Mouse (Mus musculus) embryonic facial prominence, embryonic 13.5 days (tissue): ENCODE results near the gene Kank2. TPM values are rescaled to one million over a fixed set of nuclear protein-coding genes. Genes with fewer than 3 reads are reported as not detected.
"Not testable (repeated sequence)": the region's sequence is repeated elsewhere in the genome, so short reads cannot be mapped to it uniquely, and the experiment has no call there.

Source experiments
- ATAC-seq: fragments of 200-750 bp; cut with Nextera tagmentation; 2 replicates; pipeline ENCODE4 v1.8.0; 2017; ENCODE audit warnings: low read depth; ENCODE audit not compliant: insufficient number of reproducible peaks, insufficient read depth, low FRiP score, low TSS enrichment
- H3K27ac ChIP-seq: fragments of 300-500 bp; sonication (generic); 2 replicates; pipeline ENCODE4 v1.5.1; 2015; ENCODE audit warnings: moderate library complexity, mild to moderate bottlenecking, inconsistent platforms
- H3K27me3 ChIP-seq: fragments of 300-500 bp; sonication (generic); 2 replicates; pipeline ENCODE4 v1.6.1; 2015; ENCODE audit warnings: mild to moderate bottlenecking, inconsistent platforms
- H3K36me3 ChIP-seq: fragments of 300-500 bp; sonication (generic); 2 replicates; pipeline ENCODE4 v1.6.1; 2015; ENCODE audit warnings: mild to moderate bottlenecking, inconsistent platforms
- H3K4me1 ChIP-seq: fragments of 300-500 bp; sonication (generic); 2 replicates; pipeline ENCODE4 v1.6.1; 2015; ENCODE audit warnings: inconsistent platforms
- H3K4me2 ChIP-seq: fragments of 300-500 bp; sonication (generic); 2 replicates; pipeline ENCODE4 v1.6.1; 2015; ENCODE audit warnings: moderate library complexity, mild to moderate bottlenecking, inconsistent platforms
- H3K4me3 ChIP-seq: fragments of 300-500 bp; sonication (generic); 2 replicates; pipeline ENCODE4 v1.5.1; 2015; ENCODE audit warnings: mild to moderate bottlenecking, inconsistent platforms
- H3K9ac ChIP-seq: fragments of 300-500 bp; sonication (generic); 2 replicates; pipeline ENCODE4 v1.6.1; 2015; ENCODE audit warnings: mild to moderate bottlenecking, inconsistent platforms
- H3K9me3 ChIP-seq: fragments of 300-500 bp; sonication (generic); 2 replicates; pipeline ENCODE4 v1.6.1; 2016; ENCODE audit warnings: inconsistent platforms
- WGBS: fragments of 180-500 bp; shearing (Covaris S2); methylation state at CpG from one replicate; pipeline ENCODE4 v1.1.7; 2015; ENCODE audit warnings: mixed read lengths; 5-methylcytosine and 5-hydroxymethylcytosine counted together
- polyA plus RNA-seq: library from polyadenylated mRNA; unstranded; fragments of >200 nt; fragmentation: Nextera tagmentation; extraction: Ambion mirVana; gene quantifications from 2 replicates; pipeline ENCODE4 v1.2.1, GENCODE M21; 2015

Kank2 gene
- polyA plus RNA-seq, 1 experiment from 2014 or later, result 22.6 TPM

DNA sequence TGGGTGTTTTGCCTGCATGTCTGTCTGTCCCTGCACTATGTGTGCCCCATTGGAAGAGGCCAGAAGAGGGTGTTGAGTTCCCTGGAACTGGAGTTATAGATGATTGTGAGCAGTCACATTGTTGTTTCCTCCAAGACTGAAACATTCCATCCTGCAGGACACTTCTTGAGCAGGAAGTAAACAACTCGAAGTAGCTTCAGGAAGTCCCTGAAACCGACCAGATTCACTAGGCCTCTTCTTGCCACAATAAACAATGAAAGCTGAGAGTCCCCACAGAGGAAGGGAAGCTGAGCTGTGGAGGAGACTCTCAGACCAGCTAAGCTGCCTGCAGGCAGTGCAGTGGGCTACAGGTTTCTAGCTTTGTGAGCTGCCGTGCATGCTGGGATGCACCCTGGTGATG, 20.8 kb downstream of the Kank2 start:
- H3K9ac ChIP-seq, result no peak overlapping the region
- H3K9me3 ChIP-seq, result no peaks in the 10 kb centered on the region
- H3K4me2 ChIP-seq, result no peak overlapping the region
- peaks cover 90% of the 10 kb centered on the region for H3K36me3 ChIP-seq
- no peak overlapping the region for H3K4me3 ChIP-seq
- no peaks in the 10 kb centered on the region for H3K27me3 ChIP-seq
- no peak overlapping the region for H3K27ac ChIP-seq
- ATAC-seq, result no peak
- 88% methylated on average over 3 of the region's 3 CpGs for WGBS
- H3K4me1 ChIP-seq, result no peaks in the 10 kb centered on the region

DNA sequence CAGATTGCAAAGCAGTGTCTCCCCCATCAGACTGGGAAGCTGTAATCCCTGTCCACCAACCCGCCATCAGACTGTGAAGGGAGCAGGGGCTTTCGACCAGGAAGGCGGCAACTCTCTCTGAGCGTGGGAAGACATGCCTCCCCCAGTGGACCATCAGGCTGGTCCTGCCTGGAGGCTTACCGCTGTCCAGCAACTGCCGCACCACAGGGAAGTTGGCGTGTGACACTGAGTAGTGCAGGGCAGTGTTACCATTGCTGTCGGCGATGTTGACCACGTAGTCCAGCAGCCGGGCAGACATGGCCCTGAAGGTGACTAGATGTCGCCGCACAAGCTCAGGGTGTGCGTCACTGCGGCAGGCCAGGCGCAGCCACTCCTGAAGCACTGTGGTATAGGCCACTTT, 24.2 kb downstream of the Kank2 start:
- Histone ChIP-seq H3K27ac (no peak overlapping the region), H3K4me3 (no peak overlapping the region), H3K27me3 (no peaks in the 10 kb centered on the region), H3K36me3 (peaks cover 85% of the 10 kb centered on the region), H3K9me3 (no peaks in the 10 kb centered on the region), H3K4me1 (peaks cover 6% of the 10 kb centered on the region), H3K9ac (no peak overlapping the region), H3K4me2 (no peak overlapping the region)
- ATAC-seq, result no peak
- WGBS, result 89% methylated on average over 16 of the region's 16 CpGs

DNA sequence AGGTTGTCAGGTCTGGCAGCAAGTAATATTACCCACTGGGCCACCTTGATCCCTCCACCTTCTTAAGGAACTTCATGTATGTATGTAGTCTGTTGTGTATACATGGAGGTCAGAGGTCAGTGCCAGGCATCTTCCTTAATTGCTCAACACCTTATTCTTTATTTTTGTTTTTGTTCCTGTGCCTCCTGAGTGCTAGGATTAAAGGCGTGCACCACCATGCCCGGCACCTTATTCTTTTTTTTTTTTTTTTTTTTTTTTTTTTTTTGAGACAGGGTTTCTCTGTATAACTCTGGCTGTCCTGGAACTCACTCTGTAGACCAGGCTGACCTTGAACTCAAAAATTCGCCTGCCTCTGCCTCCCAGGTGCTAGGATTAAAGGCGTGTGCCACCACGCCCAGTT, 25.1 kb downstream of the Kank2 start:
- H3K9me3 ChIP-seq, H3K4me3 ChIP-seq, H3K9ac ChIP-seq, H3K4me2 ChIP-seq, H3K27ac ChIP-seq, H3K27me3 ChIP-seq, ATAC-seq: not testable (repeated sequence)
- Histone ChIP-seq H3K4me1 (peaks cover 16% of the 10 kb centered on the region), H3K36me3 (peaks cover 85% of the 10 kb centered on the region)
- WGBS, result 78% methylated on average over 5 of the region's 5 CpGs

DNA sequence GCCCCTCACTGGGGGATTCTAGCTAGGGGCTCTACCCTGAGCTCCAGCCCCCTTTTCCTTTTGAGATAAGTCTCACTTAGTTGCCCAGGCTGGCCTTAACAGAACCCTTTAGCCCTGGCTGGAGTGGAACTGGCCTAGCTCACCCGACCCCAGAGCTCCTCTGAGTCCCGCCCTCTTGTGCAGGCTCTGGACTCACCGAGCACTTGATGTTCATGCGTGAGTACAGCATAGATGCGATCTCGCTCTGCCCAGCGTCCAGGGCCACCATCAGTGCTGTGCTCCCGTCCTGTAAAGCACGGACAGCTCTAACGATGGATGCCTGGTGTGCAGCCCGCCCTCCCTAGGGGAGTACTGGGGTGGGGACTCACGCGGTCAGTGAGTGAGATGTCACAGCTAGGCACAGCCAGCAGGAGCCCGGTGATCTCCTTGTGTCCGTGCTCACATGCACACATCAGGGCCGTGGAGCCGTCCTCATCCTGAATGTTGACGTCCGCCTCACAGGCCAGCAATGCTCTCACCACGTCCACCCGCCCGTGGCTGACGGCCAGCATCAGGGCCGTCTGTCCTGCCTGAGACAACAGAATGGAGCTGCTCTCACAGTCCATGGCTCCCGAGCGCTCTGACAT, 28.9 kb downstream of the Kank2 start:
- 85% methylated on average over 26 of the region's 26 CpGs for WGBS
- H3K27me3 ChIP-seq, result no peaks in the 10 kb centered on the region
- no peak overlapping the region for H3K4me3 ChIP-seq
- no peaks in the 10 kb centered on the region for H3K9me3 ChIP-seq
- H3K9ac ChIP-seq, result peak overlapping the region; percentile 33; the same call in 1 of the 2 replicates
- peak; percentile 21; the same call in 1 of the 2 replicates for ATAC-seq
- peaks cover 66% of the 10 kb centered on the region for H3K36me3 ChIP-seq
- H3K4me2 ChIP-seq, result no peak overlapping the region
- H3K27ac ChIP-seq, result peak overlapping the region; percentile 93
- H3K4me1 ChIP-seq, result peaks cover 32% of the 10 kb centered on the region

DNA sequence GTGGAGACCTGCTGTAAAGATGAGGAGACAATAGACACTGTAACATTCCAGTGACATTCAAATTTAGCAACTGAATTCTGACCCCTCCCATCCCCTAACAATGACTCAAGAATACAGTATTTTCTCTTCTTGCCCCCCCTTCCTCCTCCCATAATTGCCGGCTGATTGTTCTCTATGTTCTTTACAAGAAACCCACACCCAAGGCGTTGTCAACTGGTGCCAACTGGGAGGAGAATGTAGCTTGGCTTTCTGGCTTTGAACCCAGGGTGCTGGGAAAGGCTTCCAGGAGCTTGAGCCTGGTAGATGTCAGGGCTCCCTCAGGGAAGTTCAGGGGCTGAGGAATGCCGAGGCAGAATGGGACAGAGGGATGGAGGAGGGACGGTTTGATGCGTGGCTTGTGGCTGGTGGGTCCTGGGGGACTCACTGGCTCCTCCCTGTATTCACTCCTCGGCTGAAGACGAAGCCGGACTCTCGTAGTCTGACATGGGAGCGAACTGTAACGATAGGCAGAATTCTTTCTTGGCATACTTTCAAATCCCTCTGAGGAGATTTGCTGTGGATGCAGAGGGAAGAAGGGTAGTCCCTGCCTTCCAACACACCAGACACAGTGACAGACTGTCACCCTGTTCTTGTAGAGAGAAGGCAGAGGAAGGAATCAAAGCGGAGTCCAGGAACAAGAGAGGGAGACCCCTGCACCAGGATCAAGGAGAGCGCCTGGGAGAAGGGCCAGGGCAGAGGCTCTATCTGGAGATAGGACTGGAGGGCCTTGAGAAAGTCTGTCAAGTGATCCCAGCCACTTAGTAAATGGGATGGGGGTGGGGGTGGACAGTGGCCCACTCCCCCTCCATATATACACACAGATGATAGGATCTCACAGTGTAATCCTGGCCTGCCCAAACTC, 29.8 kb downstream of the Kank2 start:
- H3K4me2 ChIP-seq, result peak overlapping the region; percentile 18
- 26% methylated on average over 13 of the region's 13 CpGs for WGBS

DNA sequence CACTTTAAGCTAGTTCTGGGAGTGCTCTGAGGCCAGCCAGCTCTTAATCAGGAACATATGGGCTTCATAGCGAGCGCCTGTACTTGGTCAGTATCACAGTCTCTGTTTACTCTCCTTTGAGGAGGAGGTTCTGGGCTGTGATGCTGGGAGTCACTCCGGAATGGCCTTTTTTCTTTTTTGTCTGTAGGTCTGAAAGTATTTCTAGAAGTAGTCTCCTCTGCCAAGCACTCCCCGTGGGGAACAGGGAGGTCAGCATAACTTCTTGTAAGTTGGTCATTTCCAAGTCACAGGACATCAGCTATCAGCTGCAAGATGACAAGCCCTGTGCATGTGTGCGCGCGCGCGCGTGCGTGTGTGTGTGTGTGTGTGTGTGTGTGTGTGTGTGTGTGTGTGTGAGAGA, 30.6 kb downstream of the Kank2 start:
- Histone ChIP-seq H3K4me2 (peak overlapping the region; percentile 18), H3K9me3 (no peaks in the 10 kb centered on the region), H3K4me3 (no peak overlapping the region), H3K4me1 (peaks cover 32% of the 10 kb centered on the region), H3K9ac (peak overlapping the region; percentile 22; the same call in 1 of the 2 replicates), H3K27me3 (no peaks in the 10 kb centered on the region), H3K36me3 (peaks cover 50% of the 10 kb centered on the region), H3K27ac (peak overlapping the region; percentile 93)
- ATAC-seq, result no peak
- 45% methylated on average over 11 of the region's 11 CpGs for WGBS

More for the DNA sequence above, 29.8 kb downstream of the Kank2 start:
- Histone ChIP-seq H3K9me3 (no peaks in the 10 kb centered on the region), H3K4me3 (no peak overlapping the region), H3K9ac (peak overlapping the region; percentile 44), H3K4me1 (peaks cover 32% of the 10 kb centered on the region), H3K36me3 (peaks cover 57% of the 10 kb centered on the region), H3K27me3 (no peaks in the 10 kb centered on the region), H3K27ac (peak overlapping the region; percentile 93)
- no peak for ATAC-seq

DNA sequence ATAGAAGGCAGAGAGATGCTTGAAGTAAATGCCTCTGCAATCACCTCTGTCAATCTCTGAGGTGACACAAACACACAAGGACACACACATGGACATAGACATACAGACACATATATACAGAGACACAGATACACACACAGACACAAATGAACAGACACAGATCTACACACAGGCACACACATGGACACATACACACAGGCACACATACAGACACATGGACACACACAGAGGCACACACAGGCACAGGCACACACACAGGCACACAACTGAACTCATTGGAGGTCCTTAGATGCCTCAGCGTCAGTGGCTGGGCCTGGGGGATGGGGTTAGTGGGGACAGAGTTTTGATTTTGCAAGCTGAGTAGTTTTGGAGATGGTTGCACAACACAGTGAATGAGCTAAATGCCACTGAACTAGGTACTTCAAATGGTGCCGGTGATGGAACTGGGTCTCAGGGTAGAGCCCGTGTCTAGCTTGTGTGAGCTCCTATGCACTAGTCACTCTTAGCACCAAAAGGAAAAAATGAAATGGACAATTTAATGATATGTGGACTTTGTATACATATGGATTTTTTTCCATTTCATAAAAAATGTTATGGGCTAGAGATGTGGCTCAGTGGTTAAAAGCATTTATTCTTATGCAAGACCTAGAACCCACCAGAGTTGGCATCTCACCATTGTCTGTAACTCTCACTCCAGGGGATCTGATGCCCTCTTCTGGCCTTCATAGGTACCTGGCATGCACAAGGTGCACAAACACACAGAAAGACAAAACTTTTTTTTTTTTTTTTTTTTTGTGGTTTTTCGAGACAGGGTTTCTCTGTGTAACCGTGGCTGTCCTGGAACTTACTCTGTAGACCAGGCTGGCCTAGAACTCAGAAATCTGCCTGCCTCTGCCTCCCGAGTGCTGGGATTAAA, 34.2 kb downstream of the Kank2 start:
- ATAC-seq, result no peak
- Histone ChIP-seq H3K36me3 (peaks cover 20% of the 10 kb centered on the region), H3K4me3 (no peak overlapping the region), H3K4me2 (no peak overlapping the region), H3K4me1 (peaks cover 32% of the 10 kb centered on the region), H3K27me3 (no peaks in the 10 kb centered on the region), H3K9me3 (no peaks in the 10 kb centered on the region), H3K27ac (no peak overlapping the region), H3K9ac (no peak overlapping the region)
- WGBS, result 92% methylated on average over 6 of the region's 6 CpGs

DNA sequence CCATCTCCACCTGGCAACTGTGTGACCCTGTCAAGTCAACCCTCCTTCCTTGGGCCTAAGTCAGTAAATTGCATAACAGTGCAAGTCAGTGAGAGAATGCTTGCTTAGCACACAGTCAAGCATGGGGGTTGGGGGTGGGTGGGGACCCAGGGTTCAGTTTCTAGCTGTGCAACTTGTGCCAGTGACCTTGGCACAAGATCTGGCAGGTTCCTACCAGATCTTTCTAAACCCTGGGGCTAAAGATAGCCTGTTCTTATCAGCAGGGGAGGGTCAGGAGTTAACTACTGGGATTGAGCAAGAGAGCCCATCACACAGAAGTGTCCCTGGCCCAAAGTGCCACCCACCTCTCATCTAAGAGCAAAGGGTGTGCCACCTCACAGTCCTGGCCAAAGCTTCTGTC, 36.4 kb downstream of the Kank2 start:
- Histone ChIP-seq H3K27ac (no peak overlapping the region), H3K9me3 (no peaks in the 10 kb centered on the region), H3K4me2 (no peak overlapping the region), H3K4me3 (no peak overlapping the region), H3K4me1 (peaks cover 21% of the 10 kb centered on the region), H3K9ac (no peak overlapping the region), H3K36me3 (peaks cover 14% of the 10 kb centered on the region), H3K27me3 (no peaks in the 10 kb centered on the region)
- ATAC-seq, result no peak

DNA sequence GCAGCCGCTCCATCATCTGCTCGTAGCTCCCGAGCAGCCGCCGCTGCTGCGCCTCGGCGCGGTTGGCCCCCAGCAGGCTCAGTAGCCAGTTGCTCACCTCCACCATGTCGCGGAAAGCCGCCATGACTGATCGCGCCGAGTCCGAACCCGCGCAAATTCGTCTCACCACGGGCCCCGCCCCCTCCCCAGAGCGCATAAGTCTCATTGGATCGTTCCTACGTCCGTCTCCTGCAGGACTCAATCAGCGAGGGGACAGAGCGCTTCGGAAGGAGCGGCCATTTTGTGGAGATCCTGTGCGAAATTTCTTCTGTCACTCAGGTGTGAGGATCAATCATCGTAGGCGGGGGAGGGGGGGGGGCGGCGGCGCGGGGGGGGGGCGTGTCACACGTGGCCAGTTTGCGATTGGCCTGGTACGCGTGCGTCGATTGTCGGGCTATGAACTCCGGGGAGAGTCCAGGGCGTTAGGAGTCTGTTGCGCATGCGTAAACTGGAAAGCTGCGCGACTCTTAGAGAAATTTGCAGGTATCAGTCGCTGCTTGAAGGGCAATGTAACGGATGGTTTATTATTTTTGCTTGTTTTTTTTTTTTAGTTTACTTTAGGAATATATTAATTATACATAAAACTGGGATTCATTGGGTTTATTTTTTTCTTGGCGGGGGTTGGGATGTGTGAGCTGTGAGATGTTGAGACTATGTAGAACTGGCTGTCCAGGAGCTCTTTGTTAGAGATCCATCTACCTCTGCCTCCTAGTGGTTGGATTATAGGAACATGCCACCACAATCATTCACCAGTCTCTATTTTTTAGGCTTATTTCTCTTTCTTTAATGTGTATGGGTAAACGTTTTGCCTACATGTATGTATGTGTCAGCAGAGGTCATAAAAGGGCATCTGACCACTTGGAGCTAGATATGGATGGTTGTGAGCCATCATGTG, 38.1 kb downstream of the Kank2 start, which contains the start of gene Spc24:
Gene Spc24, minus strand, starts transcription at position 149 of the 934 bp plus-strand sequence.
- H3K9me3 ChIP-seq, result no peaks in the 10 kb centered on the region
- peaks cover 17% of the 10 kb centered on the region for H3K4me1 ChIP-seq
- H3K36me3 ChIP-seq, result peaks cover 20% of the 10 kb centered on the region
- H3K27me3 ChIP-seq, result no peaks in the 10 kb centered on the region
- peak within 1 kb of the TSS; percentile 85 for H3K4me3 ChIP-seq
- peak within 1 kb of the TSS; percentile 80 for H3K4me2 ChIP-seq
- peak within 1 kb of the TSS; percentile 81 for H3K9ac ChIP-seq
- peak; percentile 93 for ATAC-seq
- WGBS, result 1% methylated on average over 54 of the region's 54 CpGs
- peak within 1 kb of the TSS; percentile 60 for H3K27ac ChIP-seq

DNA sequence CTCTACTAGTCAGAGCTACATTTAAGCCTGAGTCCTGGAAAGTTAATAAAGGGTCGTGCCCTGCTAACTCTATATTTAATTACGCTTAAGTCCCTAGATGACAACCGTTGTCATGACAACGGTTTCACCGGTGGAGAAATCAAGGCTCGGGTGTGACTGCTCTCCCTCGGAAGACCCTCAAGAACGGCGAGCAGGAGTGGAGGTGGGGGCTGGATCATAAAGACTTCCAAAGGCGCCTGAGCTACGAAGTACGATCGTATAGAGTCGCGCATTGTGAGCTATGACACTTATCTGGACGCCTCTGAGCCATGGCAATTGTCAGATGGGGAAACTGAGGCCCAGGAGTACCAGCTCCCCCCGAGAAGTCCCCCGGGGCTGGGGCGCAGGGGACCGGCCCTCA, 38.8 kb downstream of the Kank2 start:
- Histone ChIP-seq H3K4me3 (peak overlapping the region; percentile 85), H3K27me3 (no peaks in the 10 kb centered on the region), H3K36me3 (peaks cover 21% of the 10 kb centered on the region), H3K4me1 (peaks cover 17% of the 10 kb centered on the region), H3K9me3 (no peaks in the 10 kb centered on the region), H3K27ac (peak overlapping the region; percentile 60), H3K4me2 (peak overlapping the region; percentile 80), H3K9ac (peak overlapping the region; percentile 81)
- under 1% methylated on average over 20 of the region's 20 CpGs for WGBS
- peak; percentile 7; the same call in 1 of the 2 replicates for ATAC-seq
